Mouse (Mus musculus) layer of hippocampus, adult 2 months (tissue): Measurements from ENCODE around the gene Zap70. TPM values are rescaled to one million over a fixed set of nuclear protein-coding genes. Genes with fewer than 3 reads are reported as not detected.
"Not testable (repeated sequence)": the region's sequence is repeated elsewhere in the genome, so short reads cannot be mapped to it uniquely, and the experiment has no call there.

ENCODE experiments used
- DNase-seq, 2 experiments: peaks; one replicate each; pipeline ENCODE4 v3.0.0; 2022; ENCODE audit warnings: low spot score in 2 of 2
- H3K27ac ChIP-seq: fragments of 200-600 bp; 2 replicates; pipeline ENCODE4 v1.8.1; 2022
- H3K4me3 ChIP-seq: fragments of 200-600 bp; 2 replicates; pipeline ENCODE4 v1.8.1; 2022; ENCODE audit warnings: mild to moderate bottlenecking
- CTCF ChIP-seq: fragments of 200-600 bp; conservative IDR thresholded peaks from 2 replicates; pipeline ENCODE4 v1.8.1; 2022; ENCODE audit warnings: antibody characterized with exemption, mild to moderate bottlenecking, moderate library complexity
- total RNA-seq, 2 experiments: library from RNA; stranded (reverse); gene quantifications; 2 replicates each; pipeline ENCODE4 v1.2.3; 2021

Gene Zap70
- total RNA-seq, 2 experiments from 2014 or later, result 3.9 to 5.0 TPM

DNA sequence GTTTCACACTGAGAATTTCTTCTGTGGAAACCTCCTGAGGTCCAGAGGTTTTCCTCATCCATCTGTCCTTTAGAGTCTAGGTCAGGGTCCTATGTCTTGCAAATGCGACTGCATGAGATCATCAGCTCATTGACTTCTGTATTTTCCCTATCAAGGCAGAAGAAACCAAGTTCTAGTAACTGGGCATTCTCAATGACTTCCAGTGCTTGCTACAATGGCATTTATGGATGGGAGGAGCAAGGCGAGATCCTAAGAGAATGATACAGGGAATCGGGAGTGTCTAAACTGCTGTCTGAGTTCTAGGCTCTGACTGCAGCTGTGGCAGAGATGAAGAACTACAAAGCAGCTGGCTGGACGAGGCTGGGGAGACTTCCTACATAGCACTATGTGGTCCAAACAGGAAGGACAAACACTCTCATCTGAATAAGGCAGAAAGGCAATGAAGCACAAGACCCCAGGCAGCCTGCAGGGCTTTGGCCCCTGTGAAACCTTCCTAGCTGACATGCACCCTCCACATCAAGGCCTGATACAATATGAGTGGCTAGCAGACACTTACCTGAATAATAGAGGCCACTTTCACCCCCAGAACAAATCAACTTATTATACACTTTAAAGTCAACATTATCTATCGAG lies 52.8 kb downstream of the Zap70 start:
- no peak for DNase-seq
- TF ChIP-seq CTCF, result no peak
- H3K4me3 ChIP-seq, result no peak overlapping the region
- peak overlapping the region; percentile 74 for H3K27ac ChIP-seq

DNA sequence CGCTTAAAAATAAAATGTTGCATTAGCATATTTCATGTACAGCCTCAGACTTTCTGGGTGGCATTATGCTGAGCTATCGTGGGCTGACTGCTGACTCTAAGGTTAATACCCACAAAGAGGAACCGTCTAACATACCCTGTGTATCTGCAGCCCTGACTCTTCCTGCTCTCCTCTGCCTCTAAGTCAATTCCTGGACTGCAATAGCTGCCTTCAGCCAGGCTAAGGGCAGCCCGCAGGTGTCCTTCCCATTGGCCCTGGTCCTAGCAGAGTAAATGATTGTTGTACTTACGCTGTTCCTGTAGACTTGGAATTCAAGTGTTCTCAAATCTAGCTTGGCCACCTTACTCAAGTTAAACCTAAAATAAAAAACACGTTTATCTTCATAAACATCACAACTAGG lies 53.6 kb downstream of the Zap70 start:
- no peak overlapping the region for H3K4me3 ChIP-seq
- DNase-seq, result no peak

DNA sequence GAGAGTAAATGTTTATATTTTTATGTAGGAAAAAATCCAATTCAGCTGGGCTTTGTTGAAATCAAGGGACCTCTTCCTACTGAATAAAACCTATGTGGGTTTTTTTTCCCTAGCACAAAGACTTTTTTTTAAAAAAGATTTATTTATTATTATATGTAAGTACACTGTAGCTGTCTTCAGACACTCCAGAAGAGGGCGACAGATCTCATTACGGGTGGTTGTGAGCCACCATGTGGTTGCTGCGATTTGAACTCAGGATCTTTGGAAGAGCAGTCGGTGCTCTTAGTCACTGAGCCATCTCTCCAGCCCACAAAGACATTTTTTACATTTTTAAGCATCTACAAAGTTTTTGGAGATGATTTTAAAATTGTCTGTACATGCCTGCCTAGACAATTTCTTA lies 60.3 kb downstream of the Zap70 start:
- not testable (repeated sequence) for H3K27ac ChIP-seq, H3K4me3 ChIP-seq, DNase-seq
- peak; percentile 69 for TF ChIP-seq CTCF

More for the DNA sequence above, 53.6 kb downstream of the Zap70 start:
- no peak overlapping the region; the same call in 1 of the 2 replicates for H3K27ac ChIP-seq
- TF ChIP-seq CTCF, result no peak

DNA sequence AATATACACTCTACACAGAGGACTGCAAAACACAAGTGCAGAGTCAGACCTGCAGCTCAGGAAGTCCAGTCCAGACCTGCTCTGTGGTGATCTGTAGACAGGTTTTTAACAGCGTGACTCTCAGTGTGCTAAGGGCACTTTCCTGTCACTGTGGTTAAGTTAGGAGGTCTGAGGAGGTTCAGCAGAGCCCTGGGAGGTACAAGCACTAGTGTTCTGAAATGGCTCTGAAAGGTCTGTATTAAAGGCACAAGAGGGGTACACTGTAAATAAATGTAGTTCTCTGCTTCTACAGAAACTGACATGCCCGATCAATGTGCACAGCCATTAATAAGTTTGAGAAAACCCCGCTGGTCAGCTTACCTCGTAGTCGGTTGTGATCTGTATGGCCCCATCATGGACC lies 62.8 kb downstream of the Zap70 start:
- Histone ChIP-seq H3K4me3 (no peak overlapping the region), H3K27ac (no peak overlapping the region)
- no peak for DNase-seq
- no peak for TF ChIP-seq CTCF

DNA sequence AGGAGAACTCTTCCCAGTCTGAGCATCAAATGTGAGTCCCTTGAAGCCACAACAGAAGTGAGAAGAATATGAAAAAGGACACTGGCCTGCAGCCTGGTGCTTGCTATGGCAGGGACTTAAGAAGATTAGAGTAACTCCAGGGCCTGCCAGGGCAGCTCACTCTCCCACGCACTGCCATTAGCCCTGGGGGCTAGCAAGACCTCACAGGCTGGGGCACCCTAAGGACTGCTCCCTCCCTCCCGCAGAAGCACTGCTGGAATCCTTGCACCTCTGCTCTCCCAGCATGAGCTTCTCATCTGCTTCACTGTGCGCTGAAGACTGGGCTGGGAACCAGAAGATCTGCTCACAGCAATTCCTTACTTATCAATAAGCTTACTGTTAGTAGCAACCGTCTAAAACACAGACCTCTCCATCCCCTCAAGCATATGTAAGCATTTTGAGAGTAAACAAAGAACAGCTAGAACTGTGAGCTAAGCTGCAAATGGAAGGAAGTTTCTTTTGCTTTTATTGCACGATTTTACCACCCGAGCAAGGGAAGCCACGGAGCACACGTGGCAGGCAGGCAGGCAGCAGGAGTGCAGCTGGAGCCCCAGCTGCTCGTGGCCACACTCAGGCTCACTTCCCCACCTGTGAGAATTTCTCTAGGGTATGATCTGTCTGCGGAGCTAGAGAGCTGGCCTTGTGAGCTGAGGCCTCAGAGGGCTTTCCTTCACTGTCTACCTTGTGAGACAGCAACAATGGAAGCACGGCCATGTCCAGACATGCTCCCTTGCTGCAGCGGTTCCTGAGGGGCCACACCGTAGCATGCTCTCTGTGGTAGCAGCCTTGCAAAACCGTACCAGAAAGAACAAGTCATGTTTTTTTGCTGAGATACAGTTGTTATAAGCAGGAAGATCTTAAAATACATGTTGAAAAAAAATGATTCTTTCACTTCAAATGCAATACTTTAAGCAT lies 69.6 kb downstream of the Zap70 start:
- TF ChIP-seq CTCF, result no peak
- peak overlapping the region; percentile 32; the same call in 1 of the 2 replicates for H3K27ac ChIP-seq

More for the DNA sequence above, 69.6 kb downstream of the Zap70 start:
- H3K4me3 ChIP-seq, result no peak overlapping the region
- DNase-seq, result no peak

Other genes with a start within 250 kb of the Zap70 start
- gene Cnnm3, start 249.9 kb upstream of the Zap70 start, total RNA-seq, result 10 to 100 TPM; 33.1 to 38.1 TPM
- 10 to 100 TPM in 1 of 2 experiments, 1 to 10 TPM in 1; 6.8 to 10.3 TPM for gene Ankrd23, start 224.9 kb upstream of the Zap70 start, total RNA-seq
- gene Gm42417, start 222.4 kb upstream of the Zap70 start, total RNA-seq, result not detected
- gene Ankrd39, start 214.4 kb upstream of the Zap70 start, total RNA-seq, result 10 to 100 TPM; 13.4 to 13.7 TPM
- gene Sema4c, start 203.4 kb upstream of the Zap70 start, total RNA-seq, result 10 to 100 TPM; 13.4 to 13.6 TPM
- gene Fam178b, start 78.6 kb upstream of the Zap70 start, total RNA-seq, result not detected
- 100 to 1,000 TPM; 610 to 649 TPM for gene Cox5b, start 70.3 kb upstream of the Zap70 start, total RNA-seq
- gene 4933424G06Rik, start 51.6 kb upstream of the Zap70 start, total RNA-seq, result 1 to 10 TPM in 1 of 2 experiments, under 1 TPM in 1; 0.96 to 1.4 TPM
- gene Actr1b, start 47.4 kb upstream of the Zap70 start, total RNA-seq, result 100 to 1,000 TPM; 248 to 282 TPM
- gene Tmem131, start 181.9 kb downstream of the Zap70 start, total RNA-seq, result 10 to 100 TPM; 58.1 to 62.1 TPM